Mouse (Mus musculus): ENCODE results near the gene Armc7. TPM values are rescaled to one million over a fixed set of nuclear protein-coding genes. Genes with fewer than 3 reads are reported as not detected.

Armc7 gene
- total and polyA plus RNA-seq, 3 experiments = 6.0 to 24.4 (median 7.8) TPM

- Histone ChIP-seq H3K4me3 (ENCODE audit: low read depth, low read length) (no peak overlapping the region), H3K27me3 (ENCODE audit: insufficient read depth, low read length) (no peaks in the 10 kb centered on the region), H3K4me1 (ENCODE audit: insufficient read depth, low read depth, low read length) (peaks cover 85% of the 10 kb centered on the region), H3K36me3 (replicated peaks) (peaks cover 76% of the 10 kb centered on the region), H3K9me3 (replicated peaks) (no peaks in the 10 kb centered on the region)
- DNase-seq (ENCODE audit: low spot score) = no peak
- TF ChIP-seq TAL1 (conservative IDR thresholded peaks at IDR 0.05; ENCODE audit: low read depth, low read length) (peak; percentile 59), POLR2AphosphoS5 (IDR thresholded peaks at IDR 0.05; ENCODE audit: insufficient replicate concordance, low read depth, low read length) (no peak), CTCF (IDR thresholded peaks at IDR 0.05; ENCODE audit: low read depth, low read length) (no peak), GATA2 (IDR thresholded peaks at IDR 0.05; ENCODE audit: borderline replicate concordance, low read depth, low read length) (no peak), GATA1 (IDR thresholded peaks at IDR 0.05; ENCODE audit: borderline replicate concordance, low read length) (no peak)
- ATAC-seq (ENCODE audit: extremely low read depth, insufficient number of reproducible peaks, low FRiP score, poor library complexity, severe bottlenecking) = no peak
These were observed 32.6 kb downstream of the Armc7 start for GRCm38 (mm10) chr11:115508061-115508460.

GRCm38 (mm10) chr11:115509773-115510506 is 34.5 kb downstream of the Armc7 start:
- Histone ChIP-seq H3K27me3 (ENCODE audit: insufficient read depth, low read length) (no peaks in the 10 kb centered on the region), H3K9me3 (replicated peaks) (no peaks in the 10 kb centered on the region), H3K4me3 (ENCODE audit: low read depth, low read length) (peak overlapping the region; percentile 33; the same call in 1 of the 2 replicates), H3K4me1 (ENCODE audit: insufficient read depth, low read depth, low read length) (peaks cover 75% of the 10 kb centered on the region), H3K36me3 (replicated peaks) (peaks cover 59% of the 10 kb centered on the region)
- DNase-seq (ENCODE audit: low spot score) (no peak), ATAC-seq (ENCODE audit: extremely low read depth, insufficient number of reproducible peaks, low FRiP score, poor library complexity, severe bottlenecking) (no peak)
- TF ChIP-seq TAL1 (conservative IDR thresholded peaks at IDR 0.05; ENCODE audit: low read depth, low read length) (no peak), GATA2 (IDR thresholded peaks at IDR 0.05; ENCODE audit: borderline replicate concordance, low read depth, low read length) (no peak)

- TF ChIP-seq POLR2AphosphoS5 (IDR thresholded peaks at IDR 0.05; ENCODE audit: insufficient replicate concordance, low read depth, low read length) (no peak), CTCF (IDR thresholded peaks at IDR 0.05; ENCODE audit: low read depth, low read length) (no peak), TAL1 (conservative IDR thresholded peaks at IDR 0.05; ENCODE audit: low read depth, low read length) (no peak), GATA1 (IDR thresholded peaks at IDR 0.05; ENCODE audit: borderline replicate concordance, low read length) (no peak), GATA2 (IDR thresholded peaks at IDR 0.05; ENCODE audit: borderline replicate concordance, low read depth, low read length) (no peak)
These were observed 35.0 kb downstream of the Armc7 start for GRCm38 (mm10) chr11:115510507-115510888.

DNA sequence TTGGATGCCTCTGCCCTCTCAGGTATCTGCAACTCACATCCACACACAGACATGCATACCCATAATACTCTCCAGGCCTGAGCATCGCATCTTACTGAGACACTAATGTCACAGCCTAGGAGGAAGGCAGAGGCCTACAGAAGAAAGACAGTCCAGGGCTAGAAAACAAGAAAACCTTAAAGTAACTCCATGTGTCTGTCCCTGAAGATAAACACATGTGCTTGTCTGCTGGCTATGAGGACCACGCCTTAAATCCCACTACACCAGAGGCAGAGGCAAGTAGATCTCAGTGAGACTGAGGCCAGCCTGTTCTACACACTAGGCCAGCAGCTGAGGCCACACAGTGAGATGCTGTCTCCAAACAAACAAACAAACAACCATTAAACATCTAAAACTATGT is 35.7 kb downstream of the Armc7 start:
- Histone ChIP-seq H3K27me3 (ENCODE audit: insufficient read depth, low read length) (no peaks in the 10 kb centered on the region), H3K36me3 (replicated peaks) (peaks cover 48% of the 10 kb centered on the region), H3K4me3 (ENCODE audit: low read depth, low read length) (peak overlapping the region; percentile 29; the same call in 1 of the 2 replicates), H3K9me3 (replicated peaks) (no peaks in the 10 kb centered on the region), H3K4me1 (ENCODE audit: insufficient read depth, low read depth, low read length) (peaks cover 70% of the 10 kb centered on the region)
- ATAC-seq (ENCODE audit: extremely low read depth, insufficient number of reproducible peaks, low FRiP score, poor library complexity, severe bottlenecking) (peak; percentile 25; the same call in 1 of the 2 replicates), DNase-seq (ENCODE audit: low spot score) (peak; percentile 17)
- no peak for TF ChIP-seq GATA2 (IDR thresholded peaks at IDR 0.05; ENCODE audit: borderline replicate concordance, low read depth, low read length)
- peak; percentile 68 for TF ChIP-seq TAL1 (conservative IDR thresholded peaks at IDR 0.05; ENCODE audit: low read depth, low read length)
- no peak for TF ChIP-seq GATA1 (IDR thresholded peaks at IDR 0.05; ENCODE audit: borderline replicate concordance, low read length)

More at GRCm38 (mm10) chr11:115510507-115510888, 35.0 kb downstream of the Armc7 start:
- Histone ChIP-seq H3K9me3 (replicated peaks) (no peaks in the 10 kb centered on the region), H3K4me1 (ENCODE audit: insufficient read depth, low read depth, low read length) (peaks cover 74% of the 10 kb centered on the region), H3K4me3 (ENCODE audit: low read depth, low read length) (peak overlapping the region; percentile 41; the same call in 1 of the 2 replicates), H3K27me3 (ENCODE audit: insufficient read depth, low read length) (no peaks in the 10 kb centered on the region), H3K36me3 (replicated peaks) (peaks cover 54% of the 10 kb centered on the region)
- ATAC-seq (ENCODE audit: extremely low read depth, insufficient number of reproducible peaks, low FRiP score, poor library complexity, severe bottlenecking) = no peak
- no peak for DNase-seq (ENCODE audit: low spot score)

DNA sequence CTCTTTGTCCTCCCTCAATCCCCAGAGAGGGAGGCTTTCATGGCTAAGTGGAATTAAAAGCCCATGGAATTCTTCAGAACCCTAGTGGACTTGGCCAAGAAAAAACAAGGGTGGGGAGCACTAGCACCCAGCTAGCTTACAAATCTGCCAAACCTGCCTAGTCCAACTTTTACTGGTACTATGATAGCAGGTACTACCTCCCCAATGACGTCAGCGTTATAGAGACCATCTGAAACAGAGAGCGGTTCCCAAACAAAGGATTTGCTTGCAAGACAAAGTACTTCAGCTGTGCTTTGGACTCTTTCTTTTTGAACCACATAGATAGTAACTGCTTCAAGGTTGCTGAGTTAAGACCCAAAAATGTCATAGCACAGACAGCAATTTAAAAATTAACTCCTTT is 36.5 kb downstream of the Armc7 start:
- Histone ChIP-seq H3K4me3 (ENCODE audit: low read depth, low read length) (peak overlapping the region; percentile 96; the same call in 1 of the 2 replicates), H3K9me3 (replicated peaks) (no peaks in the 10 kb centered on the region), H3K36me3 (replicated peaks) (peaks cover 43% of the 10 kb centered on the region), H3K27me3 (ENCODE audit: insufficient read depth, low read length) (no peaks in the 10 kb centered on the region), H3K4me1 (ENCODE audit: insufficient read depth, low read depth, low read length) (peaks cover 64% of the 10 kb centered on the region)
- ATAC-seq (ENCODE audit: extremely low read depth, insufficient number of reproducible peaks, low FRiP score, poor library complexity, severe bottlenecking) (no peak), DNase-seq (ENCODE audit: low spot score) (no peak)
- TF ChIP-seq CTCF (IDR thresholded peaks at IDR 0.05; ENCODE audit: low read depth, low read length) = no peak
- TF ChIP-seq TAL1 (conservative IDR thresholded peaks at IDR 0.05; ENCODE audit: low read depth, low read length) = no peak

GRCm38 (mm10) chr11:115512407-115513183 is 37.1 kb downstream of the Armc7 start:
- Histone ChIP-seq H3K27me3 (ENCODE audit: insufficient read depth, low read length) (no peaks in the 10 kb centered on the region), H3K36me3 (replicated peaks) (peaks cover 37% of the 10 kb centered on the region), H3K4me1 (ENCODE audit: insufficient read depth, low read depth, low read length) (peaks cover 58% of the 10 kb centered on the region), H3K9me3 (replicated peaks) (no peaks in the 10 kb centered on the region), H3K4me3 (ENCODE audit: low read depth, low read length) (peak overlapping the region; percentile 96)
- peak; percentile 10; the same call in 1 of the 2 replicates for ATAC-seq (ENCODE audit: extremely low read depth, insufficient number of reproducible peaks, low FRiP score, poor library complexity, severe bottlenecking)
- no peak for TF ChIP-seq GATA1 (IDR thresholded peaks at IDR 0.05; ENCODE audit: borderline replicate concordance, low read length)
- TF ChIP-seq POLR2AphosphoS5 (IDR thresholded peaks at IDR 0.05; ENCODE audit: insufficient replicate concordance, low read depth, low read length) = no peak
- TF ChIP-seq GATA2 (IDR thresholded peaks at IDR 0.05; ENCODE audit: borderline replicate concordance, low read depth, low read length) = no peak
- no peak for TF ChIP-seq TAL1 (conservative IDR thresholded peaks at IDR 0.05; ENCODE audit: low read depth, low read length)
- TF ChIP-seq CTCF (IDR thresholded peaks at IDR 0.05; ENCODE audit: low read depth, low read length) = no peak
- DNase-seq (ENCODE audit: low spot score) = peak; percentile 65

Measured in G1E (cell line).